Mouse (Mus musculus) brain, embryonic 14.5 days (tissue): ENCODE results near the gene Ptpn12. TPM values are rescaled to one million over a fixed set of nuclear protein-coding genes. Genes with fewer than 3 reads are reported as not detected.

Experiments
- DNase-seq: peaks from one replicate; pipeline ENCODE4 v3.0.0-alpha.2; 2011; ENCODE audit warnings: low read depth
- CTCF ChIP-seq: fragments of 200-500 bp; IDR thresholded peaks from 2 replicates; pipeline ENCODE4 v1.5.1; 2012; ENCODE audit warnings: inconsistent platforms, mild to moderate bottlenecking, moderate library complexity, borderline replicate concordance; ENCODE audit not compliant: insufficient read depth, insufficient read length; ENCODE audit errors: extremely low read depth
- POLR2A ChIP-seq: fragments of 200-500 bp; IDR thresholded peaks from 2 replicates; pipeline ENCODE4 v1.6.1; 2012; ENCODE audit warnings: mild to moderate bottlenecking, inconsistent platforms, borderline replicate concordance; ENCODE audit not compliant: poor library complexity, insufficient read depth, insufficient read length, severe bottlenecking; ENCODE audit errors: extremely low read depth
- polyA plus RNA-seq: library from polyadenylated mRNA; depleted of rRNA; stranded (reverse); fragments of >200 nt; gene quantifications from 2 replicates; pipeline ENCODE4 v1.2.3, GENCODE M21; 2012; rRNA removed

Ptpn12 gene
- 81.8 and 91.8 TPM in 2 replicates for polyA plus RNA-seq

GRCm38 (mm10) chr5:21055820-21056531 is at the start of gene Ptpn12:
Gene Ptpn12, minus strand, starts transcription at chr5:21055911.
- DNase-seq = peak; percentile 98
- peak; percentile 45 for TF ChIP-seq POLR2A
- TF ChIP-seq CTCF = peak; percentile 15; the same call in 1 of the 2 replicates

GRCm38 (mm10) chr5:21091179-21091578 is 35.5 kb upstream of the Ptpn12 start:
- no peak for DNase-seq
- no peak for TF ChIP-seq CTCF
- TF ChIP-seq POLR2A = no peak

- TF ChIP-seq CTCF (no peak), POLR2A (no peak)
- no peak for DNase-seq
Measured at GRCm38 (mm10) chr5:21057217-21057616, 1.5 kb upstream of the Ptpn12 start.

GRCm38 (mm10) chr5:21056595-21056994 is 884 bp upstream of the Ptpn12 start:
- TF ChIP-seq CTCF (no peak), POLR2A (no peak)
- DNase-seq = no peak

- TF ChIP-seq POLR2A (peak; percentile 55), CTCF (no peak)
- DNase-seq = peak; percentile 73
Measured at GRCm38 (mm10) chr5:21055071-21055819, 466 bp downstream of the Ptpn12 start.

- TF ChIP-seq POLR2A (no peak), CTCF (no peak)
- peak; percentile 79 for DNase-seq
Measured at GRCm38 (mm10) chr5:21054472-21055070, 1.1 kb downstream of the Ptpn12 start.

- DNase-seq = no peak
- TF ChIP-seq POLR2A = no peak
- no peak for TF ChIP-seq CTCF
Measured at GRCm38 (mm10) chr5:21053571-21054307, 2.0 kb downstream of the Ptpn12 start.

GRCm38 (mm10) chr5:21052521-21052920 is 3.2 kb downstream of the Ptpn12 start:
- no peak for TF ChIP-seq CTCF
- no peak for TF ChIP-seq POLR2A
- no peak for DNase-seq

- no peak for DNase-seq
- no peak for TF ChIP-seq CTCF
- TF ChIP-seq POLR2A = no peak
Measured at GRCm38 (mm10) chr5:21050770-21051122, 5.0 kb downstream of the Ptpn12 start.

GRCm38 (mm10) chr5:21050061-21050769 is 5.5 kb downstream of the Ptpn12 start:
- TF ChIP-seq POLR2A (no peak), CTCF (no peak)
- DNase-seq = no peak
